Mouse (Mus musculus): Measurements from ENCODE around the gene Mmp27. TPM values are rescaled to one million over a fixed set of nuclear protein-coding genes. Genes with fewer than 3 reads are reported as not detected.

The Mmp27 gene
- polyA plus RNA-seq, 1 experiment from 2014 or later: not detected

GRCm38 (mm10) chr9:7558221-7559017, 12.8 kb upstream of the Mmp27 start, which contains the start of gene Mmp8:
Gene Mmp8, plus strand, starts transcription at chr9:7558456.
- no peaks in the 10 kb centered on the region for H3K27me3 ChIP-seq (ENCODE audit: control insufficient read depth, insufficient read depth, low read length)
- H3K4me3 ChIP-seq (ENCODE audit: low read depth, low read length): no peak within 1 kb of the TSS
- H3K9ac ChIP-seq (replicated peaks; ENCODE audit: low read depth, low read length): no peak within 1 kb of the TSS
- WGBS: 57% methylated on average over 8 of the region's 8 CpGs
- H3K27ac ChIP-seq (ENCODE audit: low read length): no peak within 1 kb of the TSS
- ATAC-seq (ENCODE audit: insufficient number of reproducible peaks, insufficient read depth, low FRiP score, low read depth): peak; percentile 46; the same call in 1 of the 2 replicates
- H3K36me3 ChIP-seq (ENCODE audit: control insufficient read depth, insufficient read depth, low read length): no peaks in the 10 kb centered on the region
- H3K9me3 ChIP-seq (ENCODE audit: control insufficient read depth, low read depth, low read length): no peaks in the 10 kb centered on the region
- H3K4me1 ChIP-seq (ENCODE audit: control insufficient read depth, insufficient read depth, low read length): no peaks in the 10 kb centered on the region; the same call in 1 of the 2 replicates
- no peak within 1 kb of the TSS for H3K4me2 ChIP-seq (replicated peaks; ENCODE audit: low read depth, low read length)

- WGBS: 69% methylated on average over 4 of the region's 4 CpGs
- no peak overlapping the region for H3K4me3 ChIP-seq (ENCODE audit: low read depth, low read length)
- no peak overlapping the region for H3K27ac ChIP-seq (ENCODE audit: low read length)
- H3K4me2 ChIP-seq (replicated peaks; ENCODE audit: low read depth, low read length): no peak overlapping the region
- H3K36me3 ChIP-seq (ENCODE audit: control insufficient read depth, insufficient read depth, low read length): no peaks in the 10 kb centered on the region
- no peak for ATAC-seq (ENCODE audit: insufficient number of reproducible peaks, insufficient read depth, low FRiP score, low read depth)
- H3K4me1 ChIP-seq (ENCODE audit: control insufficient read depth, insufficient read depth, low read length): no peaks in the 10 kb centered on the region; the same call in 1 of the 2 replicates
- no peak overlapping the region for H3K9ac ChIP-seq (replicated peaks; ENCODE audit: low read depth, low read length)
- no peaks in the 10 kb centered on the region for H3K27me3 ChIP-seq (ENCODE audit: control insufficient read depth, insufficient read depth, low read length)
- H3K9me3 ChIP-seq (ENCODE audit: control insufficient read depth, low read depth, low read length): no peaks in the 10 kb centered on the region
Observed at GRCm38 (mm10) chr9:7560026-7560425, 11.2 kb upstream of the Mmp27 start.

GRCm38 (mm10) chr9:7567376-7567775, 3.8 kb upstream of the Mmp27 start:
- Histone ChIP-seq H3K4me2 (replicated peaks; ENCODE audit: low read depth, low read length) (no peak overlapping the region), H3K9ac (replicated peaks; ENCODE audit: low read depth, low read length) (no peak overlapping the region), H3K36me3 (ENCODE audit: control insufficient read depth, insufficient read depth, low read length) (no peaks in the 10 kb centered on the region), H3K9me3 (ENCODE audit: control insufficient read depth, low read depth, low read length) (no peaks in the 10 kb centered on the region), H3K4me1 (ENCODE audit: control insufficient read depth, insufficient read depth, low read length) (no peaks in the 10 kb centered on the region), H3K27ac (ENCODE audit: low read length) (no peak overlapping the region), H3K27me3 (ENCODE audit: control insufficient read depth, insufficient read depth, low read length) (no peaks in the 10 kb centered on the region), H3K4me3 (ENCODE audit: low read depth, low read length) (no peak overlapping the region)
- WGBS: 71% methylated on average over 7 of the region's 7 CpGs
- ATAC-seq (ENCODE audit: insufficient number of reproducible peaks, insufficient read depth, low FRiP score, low read depth): no peak

- Histone ChIP-seq H3K4me2 (replicated peaks; ENCODE audit: low read depth, low read length) (no peak overlapping the region), H3K4me1 (ENCODE audit: control insufficient read depth, insufficient read depth, low read length) (no peaks in the 10 kb centered on the region), H3K9me3 (ENCODE audit: control insufficient read depth, low read depth, low read length) (no peaks in the 10 kb centered on the region), H3K4me3 (ENCODE audit: low read depth, low read length) (no peak overlapping the region), H3K27ac (ENCODE audit: low read length) (no peak overlapping the region), H3K27me3 (ENCODE audit: control insufficient read depth, insufficient read depth, low read length) (no peaks in the 10 kb centered on the region), H3K9ac (replicated peaks; ENCODE audit: low read depth, low read length) (no peak overlapping the region), H3K36me3 (ENCODE audit: control insufficient read depth, insufficient read depth, low read length) (no peaks in the 10 kb centered on the region)
- WGBS: 34% methylated on average over 2 of the region's 2 CpGs
- no peak for ATAC-seq (ENCODE audit: insufficient number of reproducible peaks, insufficient read depth, low FRiP score, low read depth)
Observed at GRCm38 (mm10) chr9:7567923-7568322, 3.3 kb upstream of the Mmp27 start.

GRCm38 (mm10) chr9:7570485-7570884, 711 bp upstream of the Mmp27 start:
- Histone ChIP-seq H3K9ac (replicated peaks; ENCODE audit: low read depth, low read length) (no peak overlapping the region), H3K4me1 (ENCODE audit: control insufficient read depth, insufficient read depth, low read length) (no peaks in the 10 kb centered on the region), H3K9me3 (ENCODE audit: control insufficient read depth, low read depth, low read length) (no peaks in the 10 kb centered on the region), H3K27ac (ENCODE audit: low read length) (no peak overlapping the region), H3K4me2 (replicated peaks; ENCODE audit: low read depth, low read length) (no peak overlapping the region), H3K36me3 (ENCODE audit: control insufficient read depth, insufficient read depth, low read length) (no peaks in the 10 kb centered on the region), H3K4me3 (ENCODE audit: low read depth, low read length) (no peak overlapping the region), H3K27me3 (ENCODE audit: control insufficient read depth, insufficient read depth, low read length) (no peaks in the 10 kb centered on the region)
- no peak for ATAC-seq (ENCODE audit: insufficient number of reproducible peaks, insufficient read depth, low FRiP score, low read depth)
- 60% methylated on average over 1 of the region's 1 CpGs for WGBS

DNA sequence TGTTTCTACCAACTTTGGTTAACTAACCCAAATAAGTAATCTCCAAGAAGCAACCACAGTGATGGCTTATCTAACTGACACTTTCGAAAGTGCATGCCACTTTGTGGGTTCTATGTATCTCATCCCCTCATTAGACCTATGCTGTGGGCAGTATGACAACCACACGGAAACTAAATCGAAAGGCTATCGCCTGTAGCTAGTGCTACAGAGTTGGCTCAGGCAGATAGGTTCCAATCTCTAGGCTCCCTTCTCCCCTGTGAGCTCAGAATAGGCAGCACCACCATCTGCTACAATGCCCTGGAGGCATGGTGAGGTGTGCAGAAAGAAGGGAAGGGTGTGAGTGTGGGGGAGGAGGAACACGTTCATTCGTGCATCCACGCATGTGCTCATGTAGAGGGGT, 992 bp downstream of the Mmp27 start:
- WGBS: 92% methylated on average over 7 of the region's 7 CpGs
- H3K27me3 ChIP-seq (ENCODE audit: control insufficient read depth, insufficient read depth, low read length): no peaks in the 10 kb centered on the region

GRCm38 (mm10) chr9:7572663-7573308, 1.6 kb downstream of the Mmp27 start:
- Histone ChIP-seq H3K4me3 (ENCODE audit: low read depth, low read length) (no peak overlapping the region), H3K27ac (ENCODE audit: low read length) (no peak overlapping the region), H3K27me3 (ENCODE audit: control insufficient read depth, insufficient read depth, low read length) (no peaks in the 10 kb centered on the region), H3K9me3 (ENCODE audit: control insufficient read depth, low read depth, low read length) (no peaks in the 10 kb centered on the region), H3K36me3 (ENCODE audit: control insufficient read depth, insufficient read depth, low read length) (no peaks in the 10 kb centered on the region), H3K9ac (replicated peaks; ENCODE audit: low read depth, low read length) (no peak overlapping the region), H3K4me1 (ENCODE audit: control insufficient read depth, insufficient read depth, low read length) (no peaks in the 10 kb centered on the region), H3K4me2 (replicated peaks; ENCODE audit: low read depth, low read length) (no peak overlapping the region)
- WGBS: 51% methylated on average over 2 of the region's 2 CpGs
- ATAC-seq (ENCODE audit: insufficient number of reproducible peaks, insufficient read depth, low FRiP score, low read depth): no peak

More for the DNA sequence above, 992 bp downstream of the Mmp27 start:
- no peak overlapping the region for H3K27ac ChIP-seq (ENCODE audit: low read length)
- H3K4me1 ChIP-seq (ENCODE audit: control insufficient read depth, insufficient read depth, low read length): no peaks in the 10 kb centered on the region
- no peak overlapping the region for H3K4me3 ChIP-seq (ENCODE audit: low read depth, low read length)
- H3K9me3 ChIP-seq (ENCODE audit: control insufficient read depth, low read depth, low read length): no peaks in the 10 kb centered on the region
- no peaks in the 10 kb centered on the region for H3K36me3 ChIP-seq (ENCODE audit: control insufficient read depth, insufficient read depth, low read length)
- H3K4me2 ChIP-seq (replicated peaks; ENCODE audit: low read depth, low read length): no peak overlapping the region
- no peak overlapping the region for H3K9ac ChIP-seq (replicated peaks; ENCODE audit: low read depth, low read length)
- ATAC-seq (ENCODE audit: insufficient number of reproducible peaks, insufficient read depth, low FRiP score, low read depth): no peak

DNA sequence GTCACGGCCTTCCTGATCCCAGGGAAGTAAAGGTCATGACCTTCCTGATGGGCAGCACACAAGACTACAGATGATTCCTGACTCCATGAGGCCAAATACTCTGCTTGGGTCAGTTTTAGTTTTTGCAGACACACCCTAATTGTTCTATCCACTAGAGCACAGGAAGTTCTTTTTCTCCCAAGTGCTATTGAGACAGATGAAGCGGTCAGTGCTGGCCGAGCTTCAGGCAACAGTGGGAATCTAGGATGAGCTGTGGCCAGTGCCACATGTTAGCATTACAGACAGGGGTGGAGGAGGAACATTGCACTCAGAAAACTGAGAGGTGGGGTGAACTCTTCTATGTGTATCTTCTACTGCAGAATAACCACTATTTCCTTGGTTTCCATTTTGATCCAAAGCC, 4.3 kb downstream of the Mmp27 start:
- WGBS: 72% methylated on average over 3 of the region's 3 CpGs

More for the DNA sequence above, 4.3 kb downstream of the Mmp27 start:
- H3K27me3 ChIP-seq (ENCODE audit: control insufficient read depth, insufficient read depth, low read length): no peaks in the 10 kb centered on the region
- no peak overlapping the region for H3K4me2 ChIP-seq (replicated peaks; ENCODE audit: low read depth, low read length)
- no peaks in the 10 kb centered on the region for H3K4me1 ChIP-seq (ENCODE audit: control insufficient read depth, insufficient read depth, low read length)
- H3K9ac ChIP-seq (replicated peaks; ENCODE audit: low read depth, low read length): no peak overlapping the region
- H3K4me3 ChIP-seq (ENCODE audit: low read depth, low read length): no peak overlapping the region
- no peak overlapping the region for H3K27ac ChIP-seq (ENCODE audit: low read length)
- no peak for ATAC-seq (ENCODE audit: insufficient number of reproducible peaks, insufficient read depth, low FRiP score, low read depth)
- no peaks in the 10 kb centered on the region for H3K9me3 ChIP-seq (ENCODE audit: control insufficient read depth, low read depth, low read length)
- H3K36me3 ChIP-seq (ENCODE audit: control insufficient read depth, insufficient read depth, low read length): no peaks in the 10 kb centered on the region
